Mouse (Mus musculus) MN1 (cell line): ENCODE results near the gene Cbr3.

ENCODE experiments used
- DNase-seq: peaks from one replicate; pipeline ENCODE4 v3.0.0-alpha.2; 2016; ENCODE audit warnings: low spot score

Gene Cbr3

DNA sequence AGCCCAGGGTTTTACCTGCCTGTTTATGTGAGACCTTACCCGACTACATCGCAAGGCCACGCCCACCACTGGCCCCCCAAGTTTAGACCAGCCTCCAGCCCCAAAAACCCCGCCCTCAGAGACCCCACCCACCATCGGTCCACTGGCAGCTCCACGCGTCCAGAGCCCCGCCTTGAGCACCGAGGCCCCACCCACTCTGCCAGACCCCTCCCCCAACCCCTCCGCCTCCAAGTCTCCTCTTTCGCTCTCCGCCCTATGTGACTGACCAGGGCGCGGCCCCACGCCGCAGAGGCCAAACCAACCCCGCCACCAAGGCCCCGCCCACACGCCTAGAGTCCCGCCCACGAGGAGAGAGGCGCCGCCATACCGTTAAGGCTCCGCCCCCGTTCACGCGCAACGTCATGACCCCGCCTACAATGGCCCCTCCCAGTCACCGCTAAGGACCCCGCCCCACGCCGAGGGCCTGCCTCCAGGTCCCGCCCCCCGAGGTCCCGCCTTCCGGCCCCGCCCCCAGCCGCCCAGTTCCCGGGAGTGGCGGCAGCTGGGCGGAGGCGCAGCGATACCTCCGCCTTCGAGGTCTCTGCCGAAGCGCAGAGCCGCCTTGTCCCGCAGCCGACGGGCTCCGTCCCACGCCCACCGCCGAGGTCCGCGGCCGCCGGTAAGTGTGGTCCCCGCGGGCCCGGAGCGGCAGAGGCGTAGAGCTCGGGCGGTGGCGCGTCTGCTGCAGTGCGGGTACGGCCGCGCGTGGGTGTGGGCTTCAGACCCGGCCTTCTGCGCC lies 28.6 kb downstream of the Cbr3 start, which contains the start of gene Dop1b:
Gene Dop1b (plus strand): TSS at position 494 of the 778 bp plus-strand sequence.
- peak; percentile 98 for DNase-seq

DNA sequence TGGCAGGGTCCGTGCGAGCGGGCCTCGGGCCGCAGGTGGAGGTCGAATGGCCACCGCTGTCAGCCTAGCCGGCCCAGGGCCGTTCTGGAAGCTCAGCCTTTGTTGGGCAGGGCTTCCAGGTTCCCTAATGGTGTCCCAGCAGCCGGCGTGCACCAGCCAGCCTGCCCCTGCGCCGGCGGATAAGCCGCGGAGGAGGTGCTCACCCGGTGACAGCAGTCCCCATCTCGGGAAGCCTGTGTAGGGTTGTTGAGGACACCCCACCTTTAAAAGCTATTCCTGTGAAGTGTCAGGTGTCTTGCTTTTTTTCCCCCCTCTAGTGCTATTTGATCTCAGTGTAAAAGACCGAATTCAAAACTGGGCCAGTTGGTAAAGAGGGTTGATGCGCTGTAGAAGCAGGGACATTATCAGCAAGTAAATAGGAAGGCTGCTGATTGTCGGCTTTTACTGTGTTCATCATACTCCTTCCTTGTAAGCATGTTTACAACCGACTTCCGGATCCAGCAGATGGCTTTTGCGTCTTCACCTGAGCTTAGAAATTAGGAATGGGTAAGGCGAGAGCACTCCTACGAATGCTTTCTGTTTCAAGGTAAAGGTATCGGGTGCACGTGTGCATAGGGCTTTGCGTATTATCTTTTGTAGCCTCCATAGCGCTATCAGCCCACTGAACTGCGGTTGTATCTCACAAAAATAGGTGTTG lies 29.3 kb downstream of the Cbr3 start:
- DNase-seq: peak; percentile 9

- no peak for DNase-seq
Measured at GRCm38 (mm10) chr16:93712966-93713365, 30.0 kb downstream of the Cbr3 start.

GRCm38 (mm10) chr16:93714426-93714825 lies 31.4 kb downstream of the Cbr3 start:
- DNase-seq: peak; percentile 32

GRCm38 (mm10) chr16:93715826-93716225 lies 32.8 kb downstream of the Cbr3 start:
- DNase-seq: no peak

DNA sequence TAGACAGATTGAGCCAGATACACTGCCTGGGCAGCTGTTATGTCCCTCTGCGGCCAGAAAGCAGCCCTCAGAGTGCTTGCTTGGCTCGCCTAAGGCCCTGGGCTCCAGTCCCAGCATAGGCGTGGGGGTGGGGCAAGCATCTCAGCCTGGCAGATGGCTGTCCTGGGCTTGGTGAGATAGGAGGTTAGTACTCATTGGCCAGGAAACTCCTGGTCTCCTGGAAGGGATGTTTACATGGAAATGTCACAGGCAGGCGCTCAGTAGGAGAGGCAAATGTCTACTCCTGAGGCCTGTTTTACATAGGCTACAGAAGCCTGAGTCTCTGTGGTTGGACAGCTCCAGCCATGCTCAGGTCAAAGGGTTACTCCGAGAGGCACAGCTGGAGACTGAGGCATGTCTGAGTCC lies 34.3 kb downstream of the Cbr3 start:
- peak; percentile 84 for DNase-seq

DNA sequence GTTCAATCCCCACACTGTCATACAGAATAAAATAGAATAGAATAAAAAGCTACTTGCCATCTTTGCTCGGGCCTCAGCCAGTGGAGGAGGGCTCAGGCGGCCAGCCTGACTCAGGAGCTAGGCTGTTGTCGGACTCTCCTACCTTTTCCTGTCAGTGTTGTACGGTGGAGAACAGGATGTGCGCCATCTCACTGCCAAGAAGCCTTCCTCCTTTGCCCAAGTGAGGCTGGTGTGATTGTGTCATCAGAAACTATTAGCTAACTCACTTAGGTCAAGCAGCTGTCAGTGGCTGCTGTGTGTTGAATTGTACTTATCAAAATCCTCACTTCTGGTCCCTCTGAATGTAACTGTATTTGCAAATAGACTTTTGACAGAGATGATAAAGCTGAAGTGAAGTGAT lies 38.8 kb downstream of the Cbr3 start:
- no peak for DNase-seq

- no peak for DNase-seq
Measured at GRCm38 (mm10) chr16:93722476-93722875, 39.5 kb downstream of the Cbr3 start.

GRCm38 (mm10) chr16:93725417-93726144 lies 42.6 kb downstream of the Cbr3 start:
- no peak for DNase-seq

DNA sequence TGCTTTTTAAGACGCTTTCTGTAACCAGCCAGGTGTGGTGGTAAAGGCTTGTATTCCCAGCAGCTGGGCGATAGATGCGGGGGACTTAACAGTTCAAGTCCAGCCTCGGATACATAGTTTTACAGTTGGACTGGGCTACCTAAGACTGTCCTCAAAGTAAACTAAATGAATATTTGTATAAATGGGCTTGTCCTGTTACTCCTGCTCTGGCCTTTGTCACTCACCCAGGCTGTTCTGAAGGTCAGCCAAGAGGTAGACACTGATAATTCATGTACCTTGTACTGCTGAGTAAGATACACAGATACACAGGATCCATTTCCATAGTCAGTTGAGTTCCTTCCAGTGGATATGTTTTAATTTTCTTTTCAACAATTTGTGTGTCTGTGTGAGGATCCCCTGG lies 43.2 kb downstream of the Cbr3 start:
- DNase-seq: no peak

DNA sequence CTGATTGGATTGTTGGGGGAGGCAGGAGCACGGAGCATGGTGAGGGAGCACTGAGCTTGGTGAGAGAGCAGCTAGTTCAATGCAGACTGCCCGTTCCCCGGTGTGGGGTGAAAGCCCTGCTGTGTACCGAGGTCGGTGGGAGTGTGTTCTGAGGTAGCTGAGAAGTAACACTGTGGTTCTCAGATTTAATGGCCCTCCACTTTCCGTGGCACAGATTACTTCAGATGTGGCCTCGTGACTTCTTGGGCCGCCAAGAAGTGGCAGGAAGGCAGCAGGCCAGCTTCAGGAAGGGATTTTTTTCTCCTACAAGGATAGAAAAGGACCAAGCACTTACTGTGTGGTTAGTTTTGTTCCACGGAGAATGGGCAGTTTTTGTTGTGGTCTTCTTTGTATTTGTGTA lies 45.7 kb downstream of the Cbr3 start:
- no peak for DNase-seq

- no peak for DNase-seq
Measured at GRCm38 (mm10) chr16:93729801-93730721, 47.0 kb downstream of the Cbr3 start.

GRCm38 (mm10) chr16:93731310-93731709 lies 48.3 kb downstream of the Cbr3 start:
- DNase-seq: no peak

- DNase-seq: no peak
Measured at GRCm38 (mm10) chr16:93732875-93733569, 50.0 kb downstream of the Cbr3 start.

GRCm38 (mm10) chr16:93739251-93739650 lies 56.2 kb downstream of the Cbr3 start:
- no peak for DNase-seq
